Mouse (Mus musculus) Muller cell, postnatal 12 days (primary cell): ENCODE measurements at regions not wholly inside any gene's neighbourhood (a gene's known extent, or its start where the extent isn't known, plus 50 kb on each side); places are given as distances from the start of the nearest gene placed in this dataset.
"Not testable (repeated sequence)": the region's sequence is repeated elsewhere in the genome, so short reads cannot be mapped to it uniquely, and the experiment has no call there.

Experiments used
- DNase-seq: peaks from one replicate; pipeline ENCODE4 v3.0.0-alpha.2; 2015; ENCODE audit errors: inconsistent ontology term

DNA sequence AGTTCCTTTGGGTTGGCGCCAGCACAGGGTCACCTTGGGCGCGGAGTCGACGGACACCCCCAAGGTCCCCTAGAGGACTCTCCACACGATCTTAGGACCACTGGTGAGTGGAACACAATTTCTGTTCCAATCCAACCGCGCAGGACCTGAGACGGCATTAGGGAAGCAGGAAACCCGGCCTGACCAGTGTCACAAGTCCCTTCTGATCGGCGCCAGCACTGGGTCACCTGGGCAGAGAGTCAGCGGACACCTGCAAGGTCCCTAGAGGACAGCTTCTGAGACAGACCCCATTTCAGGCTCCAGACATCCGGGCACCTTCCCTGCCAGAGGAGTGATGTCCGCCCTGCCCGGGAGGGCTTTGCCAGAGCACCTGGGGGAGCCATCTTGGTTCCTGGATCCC lies 74.2 kb upstream of the Cdh13 start:
- not testable (repeated sequence) for DNase-seq

GRCm38 (mm10) chr8:118190866-118191265 lies 92.7 kb upstream of the Cdh13 start:
- DNase-seq: peak; percentile 43

- no peak for DNase-seq
Measured at GRCm38 (mm10) chr8:118189226-118189625, 94.3 kb upstream of the Cdh13 start.

- DNase-seq: peak; percentile 54
Measured at GRCm38 (mm10) chr8:118169001-118169413, 114.5 kb upstream of the Cdh13 start.

GRCm38 (mm10) chr8:118162171-118162570 lies 121.4 kb upstream of the Cdh13 start:
- DNase-seq: peak; percentile 89

- DNase-seq: peak; percentile 62
Measured at GRCm38 (mm10) chr8:118147359-118148205, 136.0 kb upstream of the Cdh13 start.

- peak; percentile 37 for DNase-seq
Measured at GRCm38 (mm10) chr8:118144546-118144945, 139.0 kb upstream of the Cdh13 start.

- DNase-seq: peak; percentile 82
Measured at GRCm38 (mm10) chr8:118142311-118142710, 141.2 kb upstream of the Cdh13 start.

GRCm38 (mm10) chr8:118139928-118140327 lies 143.6 kb upstream of the Cdh13 start:
- no peak for DNase-seq

DNA sequence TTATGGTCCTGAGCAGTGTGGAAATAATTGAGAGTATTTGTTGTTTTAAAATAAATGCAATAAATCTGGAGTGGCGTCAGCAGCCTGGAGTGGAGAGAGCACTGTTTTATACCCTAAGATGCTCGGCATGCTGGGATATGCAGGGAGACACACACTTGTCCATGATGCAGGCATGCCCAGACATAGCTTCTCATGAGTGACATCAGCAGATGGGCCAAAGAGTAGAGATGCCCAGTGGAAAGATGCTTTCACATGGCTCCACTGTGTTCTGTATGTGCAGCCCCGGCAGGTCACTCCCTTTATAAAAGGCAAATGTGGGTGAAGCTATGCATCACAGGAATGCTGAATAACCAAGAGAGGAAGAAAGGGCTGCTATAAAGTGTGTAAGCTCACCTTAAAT lies 145.7 kb upstream of the Cdh13 start:
- no peak for DNase-seq

GRCm38 (mm10) chr8:118124993-118125392 lies 158.5 kb upstream of the Cdh13 start:
- no peak for DNase-seq

DNA sequence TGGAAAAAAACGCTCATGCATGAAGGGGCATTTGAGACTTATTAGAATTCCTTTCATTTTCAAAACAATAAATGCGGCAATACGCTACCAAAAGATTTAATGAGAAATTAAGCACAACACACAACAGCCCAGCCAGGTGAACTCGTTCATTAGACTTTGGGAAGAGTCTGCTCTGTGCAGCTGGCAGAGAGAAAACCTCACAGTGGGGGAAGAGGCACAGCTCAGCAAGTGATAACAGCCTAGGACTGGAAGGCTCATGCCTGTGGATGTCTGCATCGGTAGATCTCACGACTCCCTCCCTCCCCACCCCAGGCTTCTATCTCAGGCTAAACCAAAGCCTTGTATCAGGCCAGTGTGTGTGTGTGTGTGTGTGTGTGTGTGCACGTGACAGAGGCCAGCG lies 169.3 kb upstream of the Cdh13 start:
- DNase-seq: peak; percentile 54

DNA sequence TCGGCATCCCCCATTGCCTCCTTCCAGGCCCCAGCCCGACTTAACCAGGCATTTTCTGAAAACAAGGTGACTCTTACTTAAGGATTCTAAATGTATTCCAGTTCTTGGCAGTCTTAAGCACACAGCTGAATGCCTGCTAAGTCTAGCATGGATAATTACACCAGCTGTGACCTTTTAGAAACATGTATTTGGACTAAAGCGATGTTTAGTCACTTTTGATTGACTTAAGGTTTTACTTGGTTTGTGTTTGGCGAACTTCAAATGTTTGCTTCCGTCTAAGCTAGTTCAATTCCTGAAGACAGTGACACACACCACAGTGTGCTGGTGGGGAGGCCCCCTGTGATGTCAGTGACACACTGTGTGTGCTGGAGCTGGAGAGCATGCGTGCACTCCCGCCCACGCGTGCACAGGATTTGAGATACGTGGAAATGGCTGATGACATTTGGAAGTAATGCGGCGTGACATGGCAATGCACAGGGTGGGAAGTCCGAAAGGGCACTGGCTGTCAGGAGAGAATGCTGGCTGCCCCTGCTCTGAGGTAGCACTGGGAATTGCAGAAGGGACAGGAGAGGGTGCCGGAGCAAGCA lies 179.0 kb upstream of the Cdh13 start:
- peak; percentile 73 for DNase-seq

DNA sequence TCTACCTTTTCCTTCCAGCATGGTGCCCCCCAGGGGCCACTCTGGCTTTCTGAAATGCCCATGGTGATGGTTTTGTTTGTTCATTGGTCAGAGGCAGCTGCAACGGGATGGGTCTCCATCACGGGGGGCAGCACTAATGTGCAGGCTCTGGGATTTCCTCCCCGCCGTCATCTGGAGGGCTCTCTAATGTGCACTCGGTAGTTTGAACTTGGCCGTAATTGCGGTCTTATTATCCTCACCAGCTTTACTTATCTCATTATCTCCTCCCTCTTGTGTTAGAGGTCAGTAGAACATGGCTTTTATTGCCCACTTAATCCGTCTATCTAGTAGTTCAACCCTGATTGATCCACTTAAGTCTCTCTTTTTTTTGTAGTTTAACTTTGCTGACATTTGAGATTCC lies 182.2 kb upstream of the Cdh13 start:
- DNase-seq: no peak

GRCm38 (mm10) chr8:118062736-118063135 lies 220.8 kb upstream of the Cdh13 start:
- DNase-seq: no peak

DNA sequence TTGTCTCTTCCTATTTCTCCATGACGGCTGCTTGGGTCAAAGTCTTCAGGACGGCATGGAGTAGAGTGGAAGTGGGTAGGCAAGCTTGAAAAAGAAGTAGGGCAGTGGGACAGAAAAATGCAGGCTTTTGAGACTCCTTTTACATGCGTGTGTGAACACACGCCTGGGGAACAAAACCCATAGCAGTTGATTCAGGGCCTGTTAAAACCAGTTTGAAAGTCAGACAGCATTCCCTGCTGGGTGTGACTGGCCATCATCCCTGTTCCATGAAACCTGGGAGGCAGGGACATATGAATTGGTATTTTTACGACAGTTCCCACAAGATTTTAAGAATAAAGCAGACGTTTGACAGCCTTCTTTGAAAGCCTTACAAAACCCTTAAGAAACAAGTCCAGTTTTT lies 226.8 kb upstream of the Cdh13 start:
- DNase-seq: no peak

DNA sequence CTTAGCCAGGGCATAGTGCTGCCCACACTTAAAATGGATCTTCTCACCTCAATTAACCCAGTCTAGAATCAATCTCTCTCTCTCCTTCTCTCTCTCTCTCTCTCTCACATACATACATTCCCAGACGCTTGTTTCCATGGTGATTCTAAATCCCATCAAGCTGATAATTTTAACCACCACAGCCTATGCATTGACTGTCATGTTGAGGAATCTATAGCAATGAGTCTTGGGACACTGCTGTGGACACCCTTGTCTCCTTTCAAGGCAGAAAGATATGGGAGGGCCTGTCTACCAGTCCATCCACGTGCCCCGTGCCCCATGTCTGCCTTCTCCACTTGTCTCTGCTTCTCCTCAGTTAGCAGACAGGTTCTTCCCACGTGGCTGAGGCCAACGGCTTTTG lies 228.0 kb upstream of the Cdh13 start:
- DNase-seq: no peak

DNA sequence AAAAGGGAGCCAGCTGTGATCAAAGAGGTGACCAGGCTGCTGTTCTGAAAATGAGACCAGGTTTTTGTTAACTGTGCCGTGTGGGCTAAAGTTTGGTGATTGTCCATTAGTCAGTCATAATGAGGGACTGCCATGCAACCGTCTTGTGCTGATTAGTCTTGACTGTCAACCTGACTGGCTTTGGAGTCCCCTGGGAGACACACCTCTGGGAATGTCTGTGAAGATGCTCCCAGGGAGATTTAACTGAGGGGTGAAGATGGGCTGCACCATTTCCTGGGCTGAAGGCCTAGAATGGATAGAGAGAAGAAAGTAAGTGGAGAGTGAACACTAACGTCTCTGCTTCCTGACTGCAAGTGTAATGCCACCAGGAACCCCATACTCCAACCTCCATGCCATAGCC lies 233.1 kb upstream of the Cdh13 start:
- DNase-seq: no peak

- no peak for DNase-seq
Measured at GRCm38 (mm10) chr8:118042253-118042860, 240.6 kb upstream of the Mphosph6 start.

- DNase-seq: no peak
Measured at GRCm38 (mm10) chr8:118041253-118041652, 239.5 kb upstream of the Mphosph6 start.

- DNase-seq: no peak
Measured at GRCm38 (mm10) chr8:118037801-118038200, 236.1 kb upstream of the Mphosph6 start.

- DNase-seq: peak; percentile 68
Measured at GRCm38 (mm10) chr8:118034051-118034450, 232.3 kb upstream of the Mphosph6 start.

DNA sequence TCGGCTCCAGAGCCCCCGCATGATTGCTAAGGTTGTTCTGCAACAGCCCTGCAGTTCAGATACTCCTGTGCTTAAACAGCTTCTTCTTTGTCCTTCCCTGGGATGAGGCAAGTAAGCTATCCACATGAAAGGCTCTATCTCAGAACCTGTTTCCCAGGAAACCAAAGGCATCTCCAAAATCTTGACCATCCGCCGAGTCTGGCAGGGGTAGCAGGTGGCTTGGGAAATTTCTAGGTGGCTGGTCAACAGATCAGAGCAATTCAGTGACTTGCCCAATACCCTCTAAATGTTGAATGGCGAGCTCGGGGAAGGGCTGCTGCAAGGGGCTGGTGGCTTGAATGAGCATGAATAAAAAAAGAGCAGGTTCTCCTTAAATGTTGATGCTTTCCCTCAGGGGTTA lies 229.7 kb upstream of the Mphosph6 start:
- no peak for DNase-seq
